ENCODE assay signal across 8 mouse cellular contexts in genomic region chr8:109279129-109279528, GRCm38 (mm10).
DNase-seq lines count a peak whose midpoint lies in the region; ATAC-seq and TF ChIP-seq lines count a peak whose summit lies in the region.
"Had no signal": no experiment of that assay in that cellular context is flagged by ENCODE, and none has a peak within 500 bp of the region (broad histone marks: within the 10 kb centered on the region; RNA-seq: fewer than 3 reads in every experiment).

No protein-coding gene starts in this region.

- H3K36me3 ChIP-seq in intestine, embryonic 14.5 days (ENCODE audit: control insufficient read depth, insufficient read depth, low read length), result no peaks in the 10 kb centered on the region
- H3K36me3 ChIP-seq in intestine, embryonic 16.5 days (ENCODE audit: control insufficient read depth, insufficient read depth, low read length), result no peaks in the 10 kb centered on the region
- no peaks in the 10 kb centered on the region for H3K36me3 ChIP-seq in CH12.LX (replicated peaks in 1 of 2; ENCODE audit: control insufficient read depth in 1 of 2, insufficient read depth in 1 of 2, low read length in 1 of 2)
- no peaks in the 10 kb centered on the region for H3K36me3 ChIP-seq in small intestine, adult 2 months (ENCODE audit: control insufficient read depth, insufficient read depth, low read length)
- H3K36me3 ChIP-seq: liver, embryonic 13.5 days had no signal

- H3K9ac ChIP-seq in intestine, embryonic 14.5 days (ENCODE audit: low read length), result no peak overlapping the region
- no peak overlapping the region for H3K9ac ChIP-seq in intestine, embryonic 16.5 days (ENCODE audit: low read depth, low read length)
- H3K9ac ChIP-seq in CH12.LX (ENCODE audit: insufficient read depth, low read depth), result no peak overlapping the region
- H3K9ac ChIP-seq: liver, embryonic 13.5 days had no signal

- no peaks in the 10 kb centered on the region for H3K79me2 ChIP-seq in CH12.LX (replicated peaks; ENCODE audit: control insufficient read depth, extremely low read depth, insufficient read depth, poor library complexity, severe bottlenecking)

- peak; percentile 79 for DNase-seq in intestine, embryonic 14.5 days (ENCODE audit: low spot score)
- DNase-seq in CH12.LX (ENCODE audit: extremely low read depth), result peak; percentile 55
- peak; percentile 1 for DNase-seq in MEL-GATA-1-ER (ENCODE audit: extremely low read depth, low read depth)
- peak; percentile 80 for DNase-seq in embryo, embryonic 11 days
- DNase-seq in left cerebral cortex, postnatal 4 days, result peak; percentile 51
- DNase-seq: liver, embryonic 13.5 days had no signal

- 17% methylated on average over 5 of the region's 5 CpGs for WGBS in intestine, embryonic 14.5 days
- WGBS in intestine, embryonic 16.5 days, result 14% methylated on average over 5 of the region's 5 CpGs
- 14% methylated on average over 5 of the region's 5 CpGs for WGBS in small intestine, adult 2 months

- intact Hi-C loops in left cerebral cortex, postnatal 4 days (cut with DNase I), result no loop called here

- dilution Hi-C loops in CH12.LX (cut with MboI; ENCODE audit: extremely low pct_ligation_motif_present, extremely low pct_unique_long_range_greater_than_20kb, low sequenced_read_pairs), result no loop called here

- no peak overlapping the region for H3K4me2 ChIP-seq in intestine, embryonic 14.5 days (ENCODE audit: low read length)
- H3K4me2 ChIP-seq in intestine, embryonic 16.5 days (ENCODE audit: low read depth, low read length), result no peak overlapping the region
- H3K4me2 ChIP-seq in CH12.LX (ENCODE audit: insufficient read depth, low read depth, poor library complexity, severe bottlenecking), result no peak overlapping the region
- H3K4me2 ChIP-seq: liver, embryonic 13.5 days had no signal

- TF ChIP-seq RAD21 in CH12.LX (IDR thresholded peaks at IDR 0.05; ENCODE audit: low read depth, low read length), result peak; percentile 59

- no peaks in the 10 kb centered on the region for H3K27me3 ChIP-seq in intestine, embryonic 14.5 days (replicated peaks; ENCODE audit: control insufficient read depth, insufficient read depth, low read length)
- H3K27me3 ChIP-seq in intestine, embryonic 16.5 days (replicated peaks; ENCODE audit: control insufficient read depth, insufficient read depth, low read length), result no peaks in the 10 kb centered on the region
- no peaks in the 10 kb centered on the region for H3K27me3 ChIP-seq in CH12.LX (replicated peaks)
- H3K27me3 ChIP-seq in small intestine, adult 2 months (ENCODE audit: control insufficient read depth, insufficient read depth, low read length), result no peaks in the 10 kb centered on the region
- H3K27me3 ChIP-seq: liver, embryonic 13.5 days had no signal

- no peak overlapping the region for H3K27ac ChIP-seq in intestine, embryonic 14.5 days (ENCODE audit: low read depth)
- no peak overlapping the region for H3K27ac ChIP-seq in intestine, embryonic 16.5 days (ENCODE audit: low read length)
- H3K27ac ChIP-seq in CH12.LX (ENCODE audit: insufficient read depth, low read depth), result no peak overlapping the region
- H3K27ac ChIP-seq in small intestine, adult 2 months (ENCODE audit: insufficient read depth, low read depth, low read length), result no peak overlapping the region
- H3K27ac ChIP-seq: liver, embryonic 13.5 days had no signal

- in situ Hi-C loops in CH12.LX (cut with MboI; ENCODE audit: low pct_ligation_motif_present, low pct_unique_long_range_greater_than_20kb, low sequenced_read_pairs), result no loop called here

- TF ChIP-seq POLR2A in CH12.LX (IDR thresholded peaks at IDR 0.05; ENCODE audit: low read depth, low read length), result no peak
- TF ChIP-seq POLR2A in small intestine, adult 2 months (IDR thresholded peaks at IDR 0.05; ENCODE audit: low read depth, low read length), result no peak

- peak; percentile 79 to 80 for TF ChIP-seq CTCF in CH12.LX (conservative IDR thresholded peaks at IDR 0.05 in 1 of 2, IDR thresholded peaks at IDR 0.05 in 1 of 2; ENCODE audit: low read depth in 2 of 2, low read length in 2 of 2)
- peak; percentile 53; the same call in 1 of the 2 replicates for TF ChIP-seq CTCF in small intestine, adult 2 months (IDR thresholded peaks at IDR 0.05; ENCODE audit: extremely low read depth, insufficient read length, insufficient replicate concordance, low read depth, low read length)

- H3K4me1 ChIP-seq in intestine, embryonic 14.5 days (replicated peaks; ENCODE audit: control insufficient read depth, insufficient read depth, low read length), result no peaks in the 10 kb centered on the region
- no peaks in the 10 kb centered on the region for H3K4me1 ChIP-seq in intestine, embryonic 16.5 days (ENCODE audit: control insufficient read depth, insufficient read depth, low read length)
- peaks cover 0 to 23% of the 10 kb centered on the region in 2 experiments; a peak in 2 of 4 replicates for H3K4me1 ChIP-seq in CH12.LX (ENCODE audit: control insufficient read depth in 1 of 2, insufficient read depth in 2 of 2)
- no peaks in the 10 kb centered on the region for H3K4me1 ChIP-seq in small intestine, adult 2 months (ENCODE audit: control insufficient read depth, insufficient read depth, insufficient read length, low read length)
- H3K4me1 ChIP-seq: liver, embryonic 13.5 days had no signal

- no peak for ATAC-seq in intestine, embryonic 14.5 days (replicated peaks; ENCODE audit: low FRiP score, low TSS enrichment, low read depth)
- no peak for ATAC-seq in intestine, embryonic 16.5 days

- no peak for TF ChIP-seq EP300 in CH12.LX (IDR thresholded peaks at IDR 0.05; ENCODE audit: low read length)

- no peaks in the 10 kb centered on the region for H3K9me3 ChIP-seq in intestine, embryonic 14.5 days (ENCODE audit: control insufficient read depth, low read length)
- H3K9me3 ChIP-seq in intestine, embryonic 16.5 days (ENCODE audit: control insufficient read depth, low read length), result no peaks in the 10 kb centered on the region
- H3K9me3 ChIP-seq in CH12.LX (replicated peaks; ENCODE audit: low read length), result no peaks in the 10 kb centered on the region
- H3K9me3 ChIP-seq: liver, embryonic 13.5 days had no signal

- H3K4me3 ChIP-seq in intestine, embryonic 14.5 days (ENCODE audit: low read depth, low read length), result no peak overlapping the region
- no peak overlapping the region for H3K4me3 ChIP-seq in intestine, embryonic 16.5 days (ENCODE audit: low read length)
- H3K4me3 ChIP-seq in CH12.LX (replicated peaks in 1 of 3; ENCODE audit: low read depth in 2 of 3, low read length in 2 of 3, poor library complexity in 1 of 3), result no peak overlapping the region
- no peak overlapping the region for H3K4me3 ChIP-seq in small intestine, adult 2 months (ENCODE audit: low read depth, low read length)
- H3K4me3 ChIP-seq: liver, embryonic 13.5 days had no signal

TF ChIP-seq in CH12.LX, 34 proteins besides CTCF, POLR2A, EP300 and RAD21:
- TF ChIP-seq TCF12 (IDR thresholded peaks at IDR 0.05; ENCODE audit: low read depth, low read length) (no peak), ELF1 (IDR thresholded peaks at IDR 0.05; ENCODE audit: low read depth, low read length) (no peak), MXI1 (IDR thresholded peaks at IDR 0.05; ENCODE audit: low read depth, low read length) (no peak), JUND (conservative IDR thresholded peaks at IDR 0.05; ENCODE audit: low read depth, low read length) (no peak), MYC (IDR thresholded peaks at IDR 0.05; ENCODE audit: low read depth, low read length) (no peak), USF1 (IDR thresholded peaks at IDR 0.05; ENCODE audit: low read depth, low read length) (no peak), PAX5 (IDR thresholded peaks at IDR 0.05; ENCODE audit: low read length) (no peak), MAFK (IDR thresholded peaks at IDR 0.05; ENCODE audit: insufficient replicate concordance, low read length) (no peak)

Comparison
In these comparisons a context has a peak if more than half of its experiments do, and no peak if none do; other contexts are left out.
1. DNase-seq: peak in every context shown above with its lines; median percentile 80 in embryo, embryonic 11 days; 79 in intestine, embryonic 14.5 days; 55 in CH12.LX; 51 in left cerebral cortex, postnatal 4 days; 1 in MEL-GATA-1-ER.